Mouse (Mus musculus): ENCODE measurements around the gene Cmtm4.

GRCm38 (mm10) chr8:104336806-104337205, 58.8 kb downstream of the Cmtm4 start:
- TF ChIP-seq GATA1 (IDR thresholded peaks at IDR 0.05; ENCODE audit: borderline replicate concordance, low read length), result no peak
- TF ChIP-seq FLI1 (IDR thresholded peaks at IDR 0.05; ENCODE audit: low read length), result no peak

Measured in megakaryocyte, embryonic 14.5 days (primary cell).